In genomic region chr4:95518382-95518781, GRCm38 (mm10) we compare ENCODE assay signal across 29 mouse cellular contexts.
"Had no signal": no experiment of that assay in that cellular context is flagged by ENCODE, and none has a peak within 500 bp of the region (broad histone marks: within the 10 kb centered on the region; RNA-seq: fewer than 3 reads in every experiment).

No protein-coding gene starts in this region.

- H3K27ac ChIP-seq: left cerebral cortex, adult 2 months; limb, embryonic 10.5 days; limb, embryonic 12.5 days; limb, embryonic 13.5 days; limb, embryonic 15.5 days; liver, embryonic 12.5 days; liver, embryonic 13.5 days; liver, embryonic 14.5 days; liver, embryonic 15.5 days; macrophage; midbrain, embryonic 10.5 days; midbrain, embryonic 12.5 days; midbrain, embryonic 13.5 days; midbrain, embryonic 15.5 days; neural tube, embryonic 12.5 days had no signal

- H3K9ac ChIP-seq: limb, embryonic 12.5 days; limb, embryonic 13.5 days; limb, embryonic 15.5 days; liver, embryonic 12.5 days; liver, embryonic 13.5 days; liver, embryonic 14.5 days; liver, embryonic 15.5 days; liver, postnatal 0 days; midbrain, embryonic 12.5 days; midbrain, embryonic 13.5 days; midbrain, embryonic 15.5 days; neural tube, embryonic 12.5 days had no signal

- H3K27me3 ChIP-seq: limb, embryonic 12.5 days; limb, embryonic 13.5 days; limb, embryonic 15.5 days; liver, embryonic 12.5 days; liver, embryonic 13.5 days; liver, embryonic 15.5 days; megakaryocyte, embryonic 14.5 days; midbrain, embryonic 12.5 days; midbrain, embryonic 13.5 days; midbrain, embryonic 15.5 days; neural tube, embryonic 12.5 days had no signal

- ATAC-seq: liver, embryonic 12.5 days; liver, postnatal 0 days; lung, postnatal 0 days; midbrain, embryonic 13.5 days; midbrain, embryonic 15.5 days; midbrain, embryonic 16.5 days had no signal

- H3K4me1 ChIP-seq: limb, embryonic 15.5 days; liver, embryonic 12.5 days; liver, embryonic 13.5 days; liver, embryonic 15.5 days; megakaryocyte, embryonic 14.5 days had no signal

- H3K36me3 ChIP-seq: limb, embryonic 10.5 days; limb, embryonic 12.5 days; limb, embryonic 13.5 days; limb, embryonic 15.5 days; liver, embryonic 12.5 days; liver, embryonic 13.5 days; liver, embryonic 15.5 days; midbrain, embryonic 10.5 days; midbrain, embryonic 12.5 days; midbrain, embryonic 13.5 days; midbrain, embryonic 15.5 days; neural tube, embryonic 12.5 days had no signal

- H3K9me3 ChIP-seq: limb, embryonic 10.5 days; limb, embryonic 12.5 days; limb, embryonic 13.5 days; limb, embryonic 15.5 days; liver, embryonic 12.5 days; liver, embryonic 13.5 days; liver, embryonic 15.5 days; megakaryocyte, embryonic 14.5 days; midbrain, embryonic 10.5 days; midbrain, embryonic 12.5 days; midbrain, embryonic 13.5 days; midbrain, embryonic 15.5 days; neural tube, embryonic 12.5 days had no signal

- H3K4me2 ChIP-seq: limb, embryonic 12.5 days; limb, embryonic 13.5 days; limb, embryonic 15.5 days; liver, embryonic 11.5 days; liver, embryonic 12.5 days; liver, embryonic 13.5 days; liver, embryonic 15.5 days; midbrain, embryonic 11.5 days; midbrain, embryonic 12.5 days; midbrain, embryonic 13.5 days; midbrain, embryonic 15.5 days; neural tube, embryonic 12.5 days had no signal

- DNase-seq: layer of hippocampus, postnatal 36 days; left cerebral cortex, postnatal 4 days; liver; liver, embryonic 13.5 days; liver, postnatal 0 days; lung, adult 2 months; lung, postnatal 14 days; lung, postnatal 36 days; midbrain, embryonic 14.5 days had no signal

- H3K4me3 ChIP-seq: left cerebral cortex, adult 2 months; limb, embryonic 10.5 days; limb, embryonic 12.5 days; limb, embryonic 13.5 days; limb, embryonic 15.5 days; liver, embryonic 12.5 days; liver, embryonic 13.5 days; liver, embryonic 15.5 days; megakaryocyte, embryonic 14.5 days; midbrain, embryonic 10.5 days; midbrain, embryonic 12.5 days; midbrain, embryonic 13.5 days; midbrain, embryonic 15.5 days; myocyte; neural tube, embryonic 12.5 days had no signal
